Mouse (Mus musculus): ENCODE measurements around the gene Lypd5. TPM values are rescaled to one million over a fixed set of nuclear protein-coding genes. Genes with fewer than 3 reads are reported as not detected.
A peak's percentile ranks its signal among the peaks of the same experiment; 100 is the strongest.

The Lypd5 gene
- polyA plus RNA-seq, 1 experiment from 2014 or later = not detected

DNA sequence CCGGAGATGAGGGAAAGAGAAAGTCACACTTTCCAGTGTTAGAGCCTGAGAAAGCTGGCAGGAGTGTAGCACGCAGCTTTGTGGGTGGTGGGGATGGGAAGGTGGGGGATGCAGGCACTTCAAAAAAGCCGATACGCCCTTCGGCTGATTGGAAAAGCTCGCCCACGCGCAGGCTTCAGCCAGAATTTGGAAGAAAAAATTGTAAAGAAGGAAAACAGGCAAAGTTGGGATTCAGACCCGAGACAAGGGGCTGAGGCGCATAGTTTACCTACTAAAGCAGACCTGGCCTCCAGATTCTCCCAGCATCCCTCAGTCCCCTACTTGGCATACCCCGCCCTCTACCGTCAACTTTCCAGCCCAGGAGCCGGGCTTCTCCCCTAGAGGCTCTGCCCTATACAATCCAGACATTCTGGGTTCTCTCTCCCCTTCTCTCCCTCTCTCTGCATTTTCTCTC, 23.3 kb upstream of the Lypd5 start:
- H3K27ac ChIP-seq (ENCODE audit: low read length) = no peak overlapping the region
- no peak overlapping the region for H3K4me3 ChIP-seq (ENCODE audit: low read depth, low read length)
- no peaks in the 10 kb centered on the region for H3K36me3 ChIP-seq (ENCODE audit: control insufficient read depth, insufficient read depth)
- WGBS (ENCODE audit: insufficient replicate concordance) = 5% methylated on average over 13 of the region's 13 CpGs
- peaks cover 5% of the 10 kb centered on the region for H3K27me3 ChIP-seq (ENCODE audit: control insufficient read depth, insufficient read depth, low read depth, low read length)
- H3K9me3 ChIP-seq (replicated peaks; ENCODE audit: control insufficient read depth, low read length) = no peaks in the 10 kb centered on the region
- peak overlapping the region; percentile 19; the same call in 1 of the 2 replicates for H3K4me2 ChIP-seq (ENCODE audit: low read depth, low read length)
- H3K9ac ChIP-seq (ENCODE audit: low read depth, low read length) = no peak overlapping the region
- ATAC-seq (ENCODE audit: low read depth) = no peak
- no peaks in the 10 kb centered on the region for H3K4me1 ChIP-seq (ENCODE audit: control insufficient read depth, low read depth, low read length)

- H3K27ac ChIP-seq (ENCODE audit: low read length) = no peak overlapping the region
- no peak overlapping the region for H3K4me3 ChIP-seq (ENCODE audit: low read depth, low read length)
- WGBS (ENCODE audit: insufficient replicate concordance) = 39% methylated on average over 20 of the region's 20 CpGs
Observed at GRCm38 (mm10) chr7:24326273-24327135, 22.5 kb upstream of the Lypd5 start.

DNA sequence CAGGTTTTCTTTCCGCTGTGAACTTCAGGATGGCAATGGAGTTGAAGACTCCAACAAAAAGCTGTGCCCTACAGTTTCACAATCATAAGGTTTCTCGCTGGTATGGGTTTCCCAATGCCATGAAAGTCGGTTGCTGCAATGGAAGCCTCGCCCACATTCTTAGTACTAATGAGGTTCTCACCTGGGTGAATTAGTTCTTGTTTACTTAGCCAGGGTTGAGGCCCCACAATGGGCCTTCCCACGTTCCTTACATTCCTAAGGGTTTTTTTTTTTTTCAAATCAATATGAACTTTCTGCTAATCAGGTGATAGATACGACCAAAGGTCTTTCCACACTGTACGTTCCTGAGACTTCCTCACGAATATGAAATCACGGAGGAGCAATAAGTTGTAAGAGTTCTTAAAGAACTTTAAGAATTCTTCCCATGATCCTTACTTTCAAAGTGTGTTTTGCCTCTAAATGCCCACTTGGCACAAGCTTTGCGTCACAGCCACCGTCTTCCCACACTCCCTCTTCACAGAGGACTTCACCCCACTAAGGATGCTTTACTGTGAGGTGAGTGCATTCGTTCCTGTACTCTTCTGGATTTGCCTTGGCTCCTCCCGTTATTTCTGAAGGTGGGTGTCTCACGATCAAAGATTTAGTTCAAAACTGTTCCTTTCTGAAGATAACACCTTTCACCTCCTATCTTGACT, 21.6 kb upstream of the Lypd5 start:
- WGBS (ENCODE audit: insufficient replicate concordance) = 64% methylated on average over 14 of the region's 14 CpGs
- no peak for ATAC-seq (ENCODE audit: low read depth)

More at GRCm38 (mm10) chr7:24326273-24327135, 22.5 kb upstream of the Lypd5 start:
- Histone ChIP-seq H3K9me3 (replicated peaks; ENCODE audit: control insufficient read depth, low read length) (no peaks in the 10 kb centered on the region), H3K27me3 (ENCODE audit: control insufficient read depth, insufficient read depth, low read depth, low read length) (peaks cover 5% of the 10 kb centered on the region), H3K36me3 (ENCODE audit: control insufficient read depth, insufficient read depth) (no peaks in the 10 kb centered on the region), H3K4me1 (ENCODE audit: control insufficient read depth, low read depth, low read length) (no peaks in the 10 kb centered on the region), H3K4me2 (ENCODE audit: low read depth, low read length) (peak overlapping the region; percentile 19; the same call in 1 of the 2 replicates), H3K9ac (ENCODE audit: low read depth, low read length) (no peak overlapping the region)
- ATAC-seq (ENCODE audit: low read depth) = no peak

DNA sequence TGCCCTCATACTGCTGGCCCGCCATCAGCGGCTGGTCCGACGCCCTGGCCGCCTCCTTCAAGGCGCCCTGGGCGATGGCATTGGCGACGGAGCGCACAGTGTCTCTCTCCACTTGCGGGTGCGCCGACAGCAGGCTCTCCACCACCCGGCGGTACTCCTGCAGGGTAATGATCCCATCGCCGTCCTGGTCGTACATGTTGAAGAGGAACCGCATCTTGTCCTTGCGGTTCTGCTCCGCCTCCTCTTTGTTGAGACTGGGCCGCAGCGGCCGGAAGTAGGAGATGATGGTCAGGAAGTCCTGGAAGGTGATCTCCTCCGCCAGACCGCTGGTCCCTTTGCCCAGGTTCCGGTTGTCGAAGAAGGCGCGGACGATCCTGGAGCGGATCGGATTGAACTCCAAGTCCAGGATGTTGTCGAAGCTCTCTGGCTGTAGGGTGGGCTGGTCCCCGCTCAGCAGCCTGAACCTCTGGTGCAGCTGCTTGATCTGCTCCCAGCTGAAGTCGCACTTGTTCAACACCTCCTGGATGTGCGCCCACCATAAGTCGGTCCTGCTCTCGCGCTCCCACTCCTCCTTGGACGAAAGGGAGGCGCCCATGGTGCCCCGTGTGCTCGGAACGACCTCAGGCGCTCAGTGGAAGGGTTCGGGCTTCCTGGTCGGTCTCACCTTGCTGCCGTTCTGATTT, 15.6 kb upstream of the Lypd5 start, which contains the start of gene Tescl:
Gene Tescl (minus strand): TSS at position 633 of the 683 bp plus-strand sequence.
- no peak within 1 kb of the TSS for H3K27ac ChIP-seq (ENCODE audit: low read length)
- H3K4me1 ChIP-seq (ENCODE audit: control insufficient read depth, low read depth, low read length) = no peaks in the 10 kb centered on the region
- 28% methylated on average over 49 of the region's 49 CpGs for WGBS (ENCODE audit: insufficient replicate concordance)
- H3K4me2 ChIP-seq (ENCODE audit: low read depth, low read length) = no peak within 1 kb of the TSS
- ATAC-seq (ENCODE audit: low read depth) = no peak
- H3K36me3 ChIP-seq (ENCODE audit: control insufficient read depth, insufficient read depth) = no peaks in the 10 kb centered on the region
- peaks cover 16% of the 10 kb centered on the region for H3K27me3 ChIP-seq (ENCODE audit: control insufficient read depth, insufficient read depth, low read depth, low read length)
- H3K4me3 ChIP-seq (ENCODE audit: low read depth, low read length) = no peak within 1 kb of the TSS
- no peak within 1 kb of the TSS for H3K9ac ChIP-seq (ENCODE audit: low read depth, low read length)
- no peaks in the 10 kb centered on the region for H3K9me3 ChIP-seq (replicated peaks; ENCODE audit: control insufficient read depth, low read length)

More for the DNA sequence above, 21.6 kb upstream of the Lypd5 start:
- no peak overlapping the region for H3K4me3 ChIP-seq (ENCODE audit: low read depth, low read length)
- no peaks in the 10 kb centered on the region for H3K4me1 ChIP-seq (ENCODE audit: control insufficient read depth, low read depth, low read length)
- H3K9ac ChIP-seq (ENCODE audit: low read depth, low read length) = no peak overlapping the region
- no peak overlapping the region for H3K27ac ChIP-seq (ENCODE audit: low read length)
- no peaks in the 10 kb centered on the region for H3K36me3 ChIP-seq (ENCODE audit: control insufficient read depth, insufficient read depth)
- no peaks in the 10 kb centered on the region for H3K9me3 ChIP-seq (replicated peaks; ENCODE audit: control insufficient read depth, low read length)
- H3K27me3 ChIP-seq (ENCODE audit: control insufficient read depth, insufficient read depth, low read depth, low read length) = peaks cover 5% of the 10 kb centered on the region
- no peak overlapping the region for H3K4me2 ChIP-seq (ENCODE audit: low read depth, low read length)

DNA sequence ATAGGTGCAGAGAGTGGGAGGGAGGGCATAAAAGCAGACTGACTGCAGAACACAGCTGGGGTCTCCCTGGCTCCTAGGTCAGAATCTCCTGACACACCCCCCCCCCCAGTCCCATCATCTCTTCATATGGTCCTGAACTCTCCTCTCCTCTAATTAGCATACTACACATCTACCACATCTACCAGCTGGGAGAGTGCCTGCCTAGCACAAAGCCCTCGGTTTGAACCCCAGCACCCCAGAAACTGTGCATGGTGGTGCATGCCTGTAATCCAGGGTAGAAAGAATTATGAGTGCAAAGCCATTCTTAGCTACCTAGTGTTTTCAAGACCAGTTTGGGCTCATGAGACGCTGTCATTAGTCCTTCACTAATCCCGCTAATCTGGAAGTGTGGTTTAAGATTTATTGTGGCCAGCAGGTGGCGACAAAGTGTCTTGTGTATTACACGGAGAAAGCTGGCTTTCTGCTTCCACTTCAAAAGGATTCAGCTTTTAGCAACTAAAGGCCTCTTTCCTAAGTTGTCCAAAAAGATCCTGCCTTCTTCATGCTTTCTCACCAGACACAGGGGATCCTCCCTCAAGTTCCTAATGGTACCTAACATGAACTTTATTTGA, 13.2 kb upstream of the Lypd5 start:
- no peaks in the 10 kb centered on the region for H3K36me3 ChIP-seq (ENCODE audit: control insufficient read depth, insufficient read depth)
- no peak overlapping the region for H3K9ac ChIP-seq (ENCODE audit: low read depth, low read length)
- no peak for ATAC-seq (ENCODE audit: low read depth)
- peaks cover 16% of the 10 kb centered on the region for H3K27me3 ChIP-seq (ENCODE audit: control insufficient read depth, insufficient read depth, low read depth, low read length)
- H3K27ac ChIP-seq (ENCODE audit: low read length) = no peak overlapping the region
- H3K4me1 ChIP-seq (ENCODE audit: control insufficient read depth, low read depth, low read length) = no peaks in the 10 kb centered on the region
- H3K4me3 ChIP-seq (ENCODE audit: low read depth, low read length) = no peak overlapping the region
- H3K4me2 ChIP-seq (ENCODE audit: low read depth, low read length) = no peak overlapping the region
- 6% methylated on average over 5 of the region's 5 CpGs for WGBS (ENCODE audit: insufficient replicate concordance)
- no peaks in the 10 kb centered on the region for H3K9me3 ChIP-seq (replicated peaks; ENCODE audit: control insufficient read depth, low read length)

DNA sequence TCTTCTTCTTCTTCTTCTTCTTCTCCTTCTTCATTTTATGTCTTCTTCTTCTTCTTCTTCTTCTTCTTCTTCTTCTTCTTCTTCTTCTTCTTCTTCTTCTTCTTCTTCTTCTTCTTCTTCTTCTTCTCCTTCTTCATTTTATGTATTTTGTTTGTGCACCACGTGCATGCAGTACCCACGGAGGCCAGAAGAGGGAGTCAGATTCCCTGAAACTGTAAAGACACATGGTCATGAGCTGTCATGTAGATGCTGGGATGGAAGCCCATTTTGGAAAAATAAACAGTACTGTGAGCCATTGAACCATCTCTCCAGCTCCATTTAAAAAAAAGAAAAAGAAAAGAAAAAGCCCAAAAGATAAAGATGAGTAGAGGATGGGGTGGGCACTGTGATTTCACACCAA, 10.8 kb upstream of the Lypd5 start:
- no peak overlapping the region for H3K27ac ChIP-seq (ENCODE audit: low read length)
- H3K27me3 ChIP-seq (ENCODE audit: control insufficient read depth, insufficient read depth, low read depth, low read length) = peaks cover 11% of the 10 kb centered on the region
- H3K4me3 ChIP-seq (ENCODE audit: low read depth, low read length) = no peak overlapping the region
- 31% methylated on average over 2 of the region's 2 CpGs for WGBS (ENCODE audit: insufficient replicate concordance)
- H3K9me3 ChIP-seq (replicated peaks; ENCODE audit: control insufficient read depth, low read length) = no peaks in the 10 kb centered on the region
- no peak for ATAC-seq (ENCODE audit: low read depth)
- no peaks in the 10 kb centered on the region for H3K36me3 ChIP-seq (ENCODE audit: control insufficient read depth, insufficient read depth)
- H3K9ac ChIP-seq (ENCODE audit: low read depth, low read length) = no peak overlapping the region
- no peaks in the 10 kb centered on the region for H3K4me1 ChIP-seq (ENCODE audit: control insufficient read depth, low read depth, low read length)
- no peak overlapping the region for H3K4me2 ChIP-seq (ENCODE audit: low read depth, low read length)

- Histone ChIP-seq H3K27me3 (ENCODE audit: control insufficient read depth, insufficient read depth, low read depth, low read length) (no peaks in the 10 kb centered on the region), H3K4me2 (ENCODE audit: low read depth, low read length) (no peak overlapping the region), H3K4me1 (ENCODE audit: control insufficient read depth, low read depth, low read length) (no peaks in the 10 kb centered on the region), H3K9me3 (replicated peaks; ENCODE audit: control insufficient read depth, low read length) (no peaks in the 10 kb centered on the region), H3K4me3 (ENCODE audit: low read depth, low read length) (no peak overlapping the region), H3K9ac (ENCODE audit: low read depth, low read length) (no peak overlapping the region), H3K27ac (ENCODE audit: low read length) (no peak overlapping the region), H3K36me3 (ENCODE audit: control insufficient read depth, insufficient read depth) (no peaks in the 10 kb centered on the region)
- 55% methylated on average over 7 of the region's 7 CpGs for WGBS (ENCODE audit: insufficient replicate concordance)
- ATAC-seq (ENCODE audit: low read depth) = no peak
Observed at GRCm38 (mm10) chr7:24343701-24344272, 5.2 kb upstream of the Lypd5 start.

DNA sequence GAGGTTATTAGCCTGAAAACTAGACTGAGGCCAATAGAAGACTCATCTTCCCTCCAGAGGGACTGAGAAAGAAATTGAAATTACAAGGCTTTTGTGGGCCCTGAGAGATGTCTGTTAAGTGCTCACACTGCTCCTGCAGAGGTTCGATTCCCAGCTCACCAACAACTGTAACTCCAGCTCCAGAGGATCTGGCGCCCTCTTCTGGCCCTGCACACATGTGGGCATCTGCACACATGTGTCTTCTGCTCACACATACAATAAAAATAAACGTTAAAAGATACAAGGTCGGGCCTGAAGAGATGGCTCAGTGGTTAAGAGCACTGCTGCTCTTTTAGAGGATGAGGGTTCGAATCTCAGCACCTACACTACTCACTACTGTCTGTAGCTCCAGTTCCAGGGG, 2.6 kb upstream of the Lypd5 start:
- H3K4me3 ChIP-seq (ENCODE audit: low read depth, low read length) = no peak overlapping the region
- H3K9ac ChIP-seq (ENCODE audit: low read depth, low read length) = no peak overlapping the region
- 45% methylated on average over 5 of the region's 5 CpGs for WGBS (ENCODE audit: insufficient replicate concordance)
- H3K9me3 ChIP-seq (replicated peaks; ENCODE audit: control insufficient read depth, low read length) = no peaks in the 10 kb centered on the region
- H3K27me3 ChIP-seq (ENCODE audit: control insufficient read depth, insufficient read depth, low read depth, low read length) = no peaks in the 10 kb centered on the region; the same call in 1 of the 2 replicates
- H3K4me2 ChIP-seq (ENCODE audit: low read depth, low read length) = no peak overlapping the region
- no peak for ATAC-seq (ENCODE audit: low read depth)
- H3K27ac ChIP-seq (ENCODE audit: low read length) = no peak overlapping the region
- H3K4me1 ChIP-seq (ENCODE audit: control insufficient read depth, low read depth, low read length) = no peaks in the 10 kb centered on the region
- no peaks in the 10 kb centered on the region for H3K36me3 ChIP-seq (ENCODE audit: control insufficient read depth, insufficient read depth)
